Mouse (Mus musculus) CH12.LX (cell line): ENCODE results near the gene Smim24. TPM values are rescaled to one million over a fixed set of nuclear protein-coding genes. Genes with fewer than 3 reads are reported as not detected.

Source experiments
- DNase-seq: peaks from one replicate; pipeline ENCODE4 v3.0.0-alpha.2; 2013; ENCODE audit errors: extremely low read depth
- H3K27ac ChIP-seq: 2 replicates; pipeline ENCODE4 v1.5.1; 2012; ENCODE audit warnings: low read depth, mild to moderate bottlenecking, control low read depth, moderate library complexity; ENCODE audit not compliant: insufficient read depth
- H3K27me3 ChIP-seq: replicated peaks from 2 replicates; pipeline ENCODE3; 2012; ENCODE audit warnings: inconsistent platforms
- H3K36me3 ChIP-seq, 2 experiments: replicated peaks in 1 of 2; 2 replicates each; pipeline versions ENCODE3 to v1.6.1; 2012; ENCODE audit warnings: inconsistent platforms in 1 of 2, low read length in 1 of 2, mild to moderate bottlenecking in 1 of 2, mixed read lengths in 1 of 2, moderate library complexity in 1 of 2; ENCODE audit not compliant: control insufficient read depth in 1 of 2, insufficient read depth in 1 of 2
- H3K4me1 ChIP-seq, 2 experiments: 2 replicates each; pipeline ENCODE4 v1.6.1; 2012; ENCODE audit warnings: inconsistent platforms in 1 of 2, moderate library complexity in 1 of 2; ENCODE audit not compliant: insufficient read depth in 2 of 2, control insufficient read depth in 1 of 2
- H3K4me2 ChIP-seq: 2 replicates; pipeline ENCODE4 v1.6.1; 2012; ENCODE audit warnings: low read depth, mild to moderate bottlenecking, control low read depth; ENCODE audit not compliant: poor library complexity, insufficient read depth, severe bottlenecking
- H3K4me3 ChIP-seq, 3 experiments: fragments of 150-350 bp in 1 of 3; sonication (generic) in 1 of 3; replicated peaks in 1 of 3; 2 replicates each; pipeline versions ENCODE3 to v1.5.1; 2011 to 2012; ENCODE audit warnings: low read depth in 2 of 3, low read length in 2 of 3, mild to moderate bottlenecking in 2 of 3, moderate library complexity in 2 of 3, control low read depth in 1 of 3, improper control_type of control experiment in 1 of 3, inconsistent platforms in 1 of 3, mixed read lengths in 1 of 3; ENCODE audit not compliant: poor library complexity in 1 of 3
- H3K79me2 ChIP-seq: replicated peaks from 2 replicates; pipeline ENCODE4 v1.6.1; 2012; ENCODE audit warnings: mild to moderate bottlenecking, moderate library complexity; ENCODE audit not compliant: control insufficient read depth, poor library complexity, insufficient read depth, severe bottlenecking; ENCODE audit errors: extremely low read depth
- H3K9ac ChIP-seq: 2 replicates; pipeline ENCODE4 v1.6.1; 2012; ENCODE audit warnings: low read depth, mild to moderate bottlenecking, control low read depth, moderate library complexity; ENCODE audit not compliant: insufficient read depth
- H3K9me3 ChIP-seq: replicated peaks from 2 replicates; pipeline ENCODE3; 2012; ENCODE audit warnings: low read length, inconsistent platforms, mixed read lengths
- CTCF ChIP-seq, 2 experiments: IDR thresholded peaks in 1 of 2; conservative IDR thresholded peaks in 1 of 2; 2 replicates each; pipeline ENCODE4 v1.5.1; 2011 to 2012; ENCODE audit warnings: low read depth in 2 of 2, low read length in 2 of 2, improper control_type of control experiment in 1 of 2, inconsistent platforms in 1 of 2, mild to moderate bottlenecking in 1 of 2, moderate library complexity in 1 of 2
- E2F4 ChIP-seq: IDR thresholded peaks from 2 replicates; pipeline ENCODE4 v1.6.1; 2011; ENCODE audit warnings: low read depth, low read length, improper control_type of control experiment; ENCODE audit not compliant: insufficient replicate concordance
- ELF1 ChIP-seq: IDR thresholded peaks from 2 replicates; pipeline ENCODE4 v1.6.1; 2014; ENCODE audit warnings: low read depth, mild to moderate bottlenecking, inconsistent platforms, low read length, improper control_type of control experiment
- EP300 ChIP-seq: IDR thresholded peaks from 2 replicates; pipeline ENCODE4 v1.6.1; 2011; ENCODE audit warnings: low read length, improper control_type of control experiment
- HCFC1 ChIP-seq: IDR thresholded peaks from 2 replicates; pipeline ENCODE4 v1.6.1; 2012; ENCODE audit warnings: low read depth, mild to moderate bottlenecking, inconsistent platforms, low read length, improper control_type of control experiment
- IRF4 ChIP-seq: IDR thresholded peaks from 2 replicates; pipeline ENCODE4 v1.6.1; 2014; ENCODE audit warnings: low read depth, mild to moderate bottlenecking, inconsistent platforms, low read length, improper control_type of control experiment
- JUN ChIP-seq: IDR thresholded peaks from 2 replicates; pipeline ENCODE4 v1.6.1; 2011; ENCODE audit warnings: low read depth, mild to moderate bottlenecking, low read length, improper control_type of control experiment, moderate library complexity; ENCODE audit not compliant: insufficient read depth
- KAT2A ChIP-seq: IDR thresholded peaks from 2 replicates; pipeline ENCODE4 v1.6.1; 2012; ENCODE audit warnings: low read length, improper control_type of control experiment, inconsistent platforms; ENCODE audit not compliant: insufficient replicate concordance
- MEF2A ChIP-seq: IDR thresholded peaks from 2 replicates; pipeline ENCODE4 v1.6.1; 2014; ENCODE audit warnings: low read depth, mild to moderate bottlenecking, inconsistent platforms, low read length, improper control_type of control experiment, borderline replicate concordance
- MYC ChIP-seq: IDR thresholded peaks from 2 replicates; pipeline ENCODE4 v1.6.1; 2011; ENCODE audit warnings: low read depth, mild to moderate bottlenecking, improper control_type of control experiment, low read length
- POLR2A ChIP-seq: IDR thresholded peaks from 2 replicates; pipeline ENCODE4 v1.6.1; 2011; ENCODE audit warnings: low read depth, mild to moderate bottlenecking, improper control_type of control experiment, low read length
- POLR2AphosphoS2 ChIP-seq: IDR thresholded peaks from 2 replicates; pipeline ENCODE4 v1.6.1; 2011; ENCODE audit warnings: low read depth, low read length, improper control_type of control experiment
- RCOR1 ChIP-seq: conservative IDR thresholded peaks from 2 replicates; pipeline ENCODE4 v1.6.1; 2012; ENCODE audit warnings: low read depth, mild to moderate bottlenecking, inconsistent platforms, low read length, improper control_type of control experiment
- SIN3A ChIP-seq: IDR thresholded peaks from 2 replicates; pipeline ENCODE4 v1.6.1; 2012; ENCODE audit warnings: low read length, improper control_type of control experiment, inconsistent platforms
- SMC3 ChIP-seq: IDR thresholded peaks from 2 replicates; pipeline ENCODE4 v1.6.1; 2011; ENCODE audit warnings: low read depth, low read length, improper control_type of control experiment
- USF2 ChIP-seq: conservative IDR thresholded peaks from 2 replicates; pipeline ENCODE4 v1.6.1; 2011; ENCODE audit warnings: low read depth, low read length, improper control_type of control experiment
- ZKSCAN1 ChIP-seq: IDR thresholded peaks from 2 replicates; pipeline ENCODE4 v1.6.1; 2012; ENCODE audit warnings: low read depth, inconsistent platforms, low read length, improper control_type of control experiment, borderline replicate concordance
- ZMIZ1 ChIP-seq: IDR thresholded peaks from 2 replicates; pipeline ENCODE4 v1.6.1; 2012; ENCODE audit warnings: low read depth, mild to moderate bottlenecking, inconsistent platforms, low read length, improper control_type of control experiment
- dilution Hi-C: fragments of 300-500 bp; cut with MboI; formaldehyde crosslinking; loops from 2 replicates; pipeline ENCODE4 v1.14.3; 2020; ENCODE audit warnings: low sequenced_read_pairs; ENCODE audit not compliant: extremely low pct_unique_long_range_greater_than_20kb, extremely low pct_ligation_motif_present
- in situ Hi-C: fragments of 300-500 bp; cut with MboI; formaldehyde crosslinking; loops from 3 replicates; pipeline ENCODE4 v1.14.3; 2019; ENCODE audit warnings: low sequenced_read_pairs, low pct_ligation_motif_present, low pct_unique_long_range_greater_than_20kb, mixed read lengths
- polyA plus RNA-seq: library from polyadenylated mRNA; unstranded; fragments of >175 nt; gene quantifications from 2 replicates; pipeline ENCODE4 v1.2.1, GENCODE M21; 2012; ENCODE audit warnings: low read depth; ENCODE audit not compliant: insufficient read length
- total RNA-seq, 2 experiments: library from RNA; depleted of rRNA; stranded (reverse); fragments of 300-350 nt in 1 of 2; fragments of >200 nt in 1 of 2; gene quantifications; 2 replicates each; pipeline ENCODE4 v1.2.3; 2012 to 2014

Gene Smim24
- total and polyA plus RNA-seq, 3 experiments, result 0.13 to 0.64 TPM; not detected in 1

- Histone ChIP-seq H3K27me3 (no peaks in the 10 kb centered on the region), H3K36me3 (peaks cover 31 to 66% of the 10 kb centered on the region in 2 experiments), H3K4me3 (no peak overlapping the region), H3K9me3 (no peaks in the 10 kb centered on the region), H3K4me1 (peaks cover 44 to 54% of the 10 kb centered on the region in 2 experiments), H3K79me2 (peaks cover 9% of the 10 kb centered on the region; the same call in 1 of the 2 replicates), H3K9ac (no peak overlapping the region), H3K4me2 (no peak overlapping the region), H3K27ac (no peak overlapping the region)
- dilution Hi-C loops, result no loop called here
- TF ChIP-seq ZMIZ1, result no peak
- TF ChIP-seq SMC3, result no peak
- no peak for TF ChIP-seq POLR2A
- TF ChIP-seq ZKSCAN1, result no peak
- TF ChIP-seq E2F4, result no peak
- no peak for TF ChIP-seq CTCF (conservative IDR thresholded peaks at IDR 0.05 in 1 of 2, IDR thresholded peaks at IDR 0.05 in 1 of 2; ENCODE audit: low read depth in 2 of 2, low read length in 2 of 2)
- TF ChIP-seq IRF4, result no peak
- TF ChIP-seq KAT2A, result no peak
- TF ChIP-seq JUN, result no peak
- TF ChIP-seq EP300, result no peak
- TF ChIP-seq MEF2A, result no peak
- no peak for TF ChIP-seq USF2
- TF ChIP-seq SIN3A, result no peak
- in situ Hi-C loops, result no loop called here
- no peak for DNase-seq
Measured at GRCm38 (mm10) chr10:81415549-81416310, 22.9 kb downstream of the Smim24 start.

- Histone ChIP-seq H3K9ac (no peak overlapping the region), H3K79me2 (peaks cover 10% of the 10 kb centered on the region; the same call in 1 of the 2 replicates), H3K27me3 (no peaks in the 10 kb centered on the region), H3K36me3 (peaks cover 31 to 64% of the 10 kb centered on the region in 2 experiments), H3K4me3 (no peak overlapping the region), H3K4me2 (no peak overlapping the region), H3K27ac (no peak overlapping the region), H3K4me1 (peaks cover 35 to 44% of the 10 kb centered on the region in 2 experiments)
- dilution Hi-C loops, result no loop called here
- no peak for DNase-seq
- no peak for TF ChIP-seq SIN3A
- TF ChIP-seq EP300, result no peak
- no peak for TF ChIP-seq RCOR1
- TF ChIP-seq E2F4, result no peak
- TF ChIP-seq ZMIZ1, result no peak
- no peak for TF ChIP-seq POLR2AphosphoS2
- no peak for TF ChIP-seq HCFC1
- no peak for TF ChIP-seq ELF1
- no peak for TF ChIP-seq MYC
- TF ChIP-seq, all 38 proteins: peak for 0
- in situ Hi-C loops, result no loop called here
- no peaks in the 10 kb centered on the region for H3K9me3 ChIP-seq
Measured at GRCm38 (mm10) chr10:81416581-81417226, 23.9 kb downstream of the Smim24 start.
